Mouse (Mus musculus) MEL (cell line): ENCODE results near the gene Trim2. TPM values are rescaled to one million over a fixed set of nuclear protein-coding genes. Genes with fewer than 3 reads are reported as not detected.

Experiments
- DNase-seq: peaks from one replicate; pipeline ENCODE4 v3.0.0; 2011; ENCODE audit warnings: low read depth, low spot score
- H3K27ac ChIP-seq: 2 replicates; pipeline ENCODE4 v1.5.1; 2012; ENCODE audit warnings: low read depth, mild to moderate bottlenecking, control low read depth, low read length, moderate library complexity; ENCODE audit not compliant: control insufficient read depth
- H3K27me3 ChIP-seq, 2 experiments: fragments of 150-350 bp in 1 of 2; sonication (generic) in 1 of 2; 2 replicates each; pipeline ENCODE4 v1.6.1; 2012; ENCODE audit warnings: low read length in 2 of 2, mild to moderate bottlenecking in 2 of 2, improper control_type of control experiment in 1 of 2, moderate library complexity in 1 of 2; ENCODE audit not compliant: insufficient read depth in 2 of 2, control insufficient read depth in 1 of 2
- H3K36me3 ChIP-seq, 2 experiments: 2 replicates each; pipeline ENCODE4 v1.6.1; 2012 to 2014; ENCODE audit warnings: low read length in 2 of 2, improper control_type of control experiment in 1 of 2, inconsistent platforms in 1 of 2, mild to moderate bottlenecking in 1 of 2; ENCODE audit not compliant: insufficient read depth in 2 of 2, control insufficient read depth in 1 of 2
- H3K4me1 ChIP-seq, 2 experiments: fragments of 150-350 bp in 1 of 2; sonication (generic) in 1 of 2; 2 replicates each; pipeline ENCODE4 v1.6.1; 2012; ENCODE audit warnings: low read length in 2 of 2, improper control_type of control experiment in 1 of 2, mild to moderate bottlenecking in 1 of 2; ENCODE audit not compliant: insufficient read depth in 2 of 2, control insufficient read depth in 1 of 2
- H3K4me3 ChIP-seq, 2 experiments: fragments of 150-350 bp in 1 of 2; sonication (generic) in 1 of 2; 2 replicates each; pipeline ENCODE4 v1.5.1; 2012; ENCODE audit warnings: low read depth in 2 of 2, low read length in 2 of 2, mild to moderate bottlenecking in 2 of 2, moderate library complexity in 2 of 2, control low read depth in 1 of 2, improper control_type of control experiment in 1 of 2; ENCODE audit not compliant: control insufficient read depth in 1 of 2, insufficient read depth in 1 of 2
- H3K79me2 ChIP-seq: 2 replicates; pipeline ENCODE4 v1.6.1; 2012; ENCODE audit warnings: mild to moderate bottlenecking, low read length, moderate library complexity; ENCODE audit not compliant: control insufficient read depth, poor library complexity, insufficient read depth
- H3K9ac ChIP-seq: 2 replicates; pipeline ENCODE4 v1.6.1; 2012; ENCODE audit warnings: low read depth, mild to moderate bottlenecking, control low read depth, low read length, moderate library complexity; ENCODE audit not compliant: control insufficient read depth, poor library complexity, severe bottlenecking
- H3K9me3 ChIP-seq: fragments of 150-350 bp; sonication (generic); replicated peaks from 2 replicates; pipeline ENCODE4 v1.6.1; 2012; ENCODE audit warnings: mild to moderate bottlenecking, low read length, improper control_type of control experiment, moderate library complexity; ENCODE audit not compliant: insufficient read depth
- CHD1 ChIP-seq: IDR thresholded peaks from 2 replicates; pipeline ENCODE4 v1.6.1; 2012; ENCODE audit warnings: low read depth, mild to moderate bottlenecking, inconsistent platforms, low read length, improper control_type of control experiment
- CTCF ChIP-seq, 3 experiments: IDR thresholded peaks in 2 of 3; conservative IDR thresholded peaks in 1 of 3; 2 replicates each; pipeline ENCODE4 v1.5.1; 2011 to 2012; ENCODE audit warnings: low read length in 3 of 3, low read depth in 2 of 3, mild to moderate bottlenecking in 2 of 3, improper control_type of control experiment in 1 of 3, inconsistent platforms in 1 of 3, mixed read lengths in 1 of 3, moderate library complexity in 1 of 3; ENCODE audit not compliant: control insufficient read depth in 1 of 3, insufficient read depth in 1 of 3, poor library complexity in 1 of 3, severe bottlenecking in 1 of 3
- E2F4 ChIP-seq: IDR thresholded peaks from 2 replicates; pipeline ENCODE4 v1.6.1; 2011; ENCODE audit warnings: low read depth, low read length, improper control_type of control experiment, borderline replicate concordance
- EP300 ChIP-seq, 2 experiments: IDR thresholded peaks; 2 replicates each; pipeline ENCODE4 v1.6.1; 2011; ENCODE audit warnings: improper control_type of control experiment in 2 of 2, low read length in 2 of 2, low read depth in 1 of 2, mild to moderate bottlenecking in 1 of 2
- HCFC1 ChIP-seq: IDR thresholded peaks from 2 replicates; pipeline ENCODE4 v1.6.1; 2012; ENCODE audit warnings: low read depth, mild to moderate bottlenecking, inconsistent platforms, low read length, improper control_type of control experiment, moderate library complexity
- MAX ChIP-seq: IDR thresholded peaks from 2 replicates; pipeline ENCODE4 v1.6.1; 2011; ENCODE audit warnings: low read length, improper control_type of control experiment
- MAZ ChIP-seq: IDR thresholded peaks from 2 replicates; pipeline ENCODE4 v1.6.1; 2012; ENCODE audit warnings: low read depth, mild to moderate bottlenecking, inconsistent platforms, low read length, improper control_type of control experiment
- MYB ChIP-seq: IDR thresholded peaks from 2 replicates; pipeline ENCODE4 v1.6.1; 2011; ENCODE audit warnings: mild to moderate bottlenecking, low read depth, low read length, improper control_type of control experiment
- MYC ChIP-seq: IDR thresholded peaks from 2 replicates; pipeline ENCODE4 v1.6.1; 2011; ENCODE audit warnings: low read depth, mild to moderate bottlenecking, low read length, improper control_type of control experiment, moderate library complexity
- NELFE ChIP-seq: IDR thresholded peaks from 2 replicates; pipeline ENCODE4 v1.6.1; 2011; ENCODE audit warnings: low read depth, low read length, improper control_type of control experiment
- RCOR1 ChIP-seq: IDR thresholded peaks from 2 replicates; pipeline ENCODE4 v1.6.1; 2012; ENCODE audit warnings: low read depth, mild to moderate bottlenecking, inconsistent platforms, low read length, improper control_type of control experiment
- TAL1 ChIP-seq: IDR thresholded peaks from 2 replicates; pipeline ENCODE4 v1.6.1; 2012; ENCODE audit warnings: mild to moderate bottlenecking, inconsistent platforms, low read length, moderate library complexity, mixed read lengths
- USF2 ChIP-seq, 2 experiments: IDR thresholded peaks; 2 replicates each; pipeline ENCODE4 v1.6.1; 2011 to 2012; ENCODE audit warnings: improper control_type of control experiment in 2 of 2, low read length in 2 of 2, borderline replicate concordance in 1 of 2, inconsistent platforms in 1 of 2, low read depth in 1 of 2, mild to moderate bottlenecking in 1 of 2; ENCODE audit not compliant: insufficient read depth in 1 of 2
- ZC3H11A ChIP-seq: IDR thresholded peaks from 2 replicates; pipeline ENCODE4 v1.6.1; 2012; ENCODE audit warnings: low read depth, mild to moderate bottlenecking, inconsistent platforms, low read length, improper control_type of control experiment
- ZNF384 ChIP-seq: IDR thresholded peaks from 2 replicates; pipeline ENCODE4 v1.6.1; 2012; ENCODE audit warnings: low read depth, mild to moderate bottlenecking, inconsistent platforms, low read length, improper control_type of control experiment
- polyA plus RNA-seq, 2 experiments: library from polyadenylated mRNA; stranded (reverse) in 1 of 2; unstranded in 1 of 2; fragments of >175 nt in 1 of 2; fragments of >200 nt in 1 of 2; gene quantifications; 2 replicates each; pipeline versions ENCODE4 v1.2.1 to v1.2.4; 2012; ENCODE audit warnings: low replicate concordance in 2 of 2, low read depth in 1 of 2; ENCODE audit not compliant: insufficient read length in 2 of 2, insufficient read depth in 1 of 2, missing spikeins in 1 of 2
- total RNA-seq: library from RNA; depleted of rRNA; stranded (reverse); fragments of 300-350 nt; gene quantifications from 2 replicates; pipeline ENCODE4 v1.2.3, GENCODE M21; 2012

Gene Trim2
- total and polyA plus RNA-seq, 3 experiments = 1.7 to 4.4 TPM; not detected in 1

- TF ChIP-seq MAZ (no peak), MYC (no peak)
These were observed 12.7 kb downstream of the Trim2 start (continued) for GRCm38 (mm10) chr3:84293666-84294595.

GRCm38 (mm10) chr3:84292238-84292637, 14.4 kb downstream of the Trim2 start:
- no peak for DNase-seq
- no peaks in the 10 kb centered on the region for H3K36me3 ChIP-seq
- H3K27ac ChIP-seq = no peak overlapping the region
- no peak overlapping the region for H3K9ac ChIP-seq
- no peak overlapping the region for H3K4me3 ChIP-seq
- TF ChIP-seq EP300 (IDR thresholded peaks at IDR 0.05; ENCODE audit: low read depth in 1 of 2, low read length in 2 of 2) = no peak
- no peak for TF ChIP-seq NELFE
- TF ChIP-seq USF2 (IDR thresholded peaks at IDR 0.05; ENCODE audit: borderline replicate concordance in 1 of 2, insufficient read depth in 1 of 2, low read depth in 1 of 2, low read length in 2 of 2) = no peak
- no peak for TF ChIP-seq ZC3H11A
- TF ChIP-seq MAX = no peak
- no peak for TF ChIP-seq CTCF (IDR thresholded peaks at IDR 0.05 in 2 of 3, conservative IDR thresholded peaks at IDR 0.05 in 1 of 3; ENCODE audit: control insufficient read depth in 1 of 3, insufficient read depth in 1 of 3, low read depth in 2 of 3, low read length in 3 of 3, poor library complexity in 1 of 3, severe bottlenecking in 1 of 3)
- no peak for TF ChIP-seq MYB
- no peak for TF ChIP-seq TAL1
- TF ChIP-seq CHD1 = no peak
- TF ChIP-seq E2F4 = no peak
- TF ChIP-seq MYC = no peak
- TF ChIP-seq RCOR1 = no peak
- TF ChIP-seq ZNF384 = no peak
- TF ChIP-seq, all 39 proteins: peak for 0
- H3K4me1 ChIP-seq = no peaks in the 10 kb centered on the region
- no peaks in the 10 kb centered on the region for H3K9me3 ChIP-seq
- no peaks in the 10 kb centered on the region for H3K79me2 ChIP-seq
- H3K27me3 ChIP-seq = no peaks in the 10 kb centered on the region; a peak in 1 of 4 replicates

GRCm38 (mm10) chr3:84288931-84289330, 17.7 kb downstream of the Trim2 start:
- H3K9ac ChIP-seq = no peak overlapping the region
- H3K4me1 ChIP-seq = no peaks in the 10 kb centered on the region
- H3K9me3 ChIP-seq = no peaks in the 10 kb centered on the region
- no peak overlapping the region for H3K27ac ChIP-seq
- H3K4me3 ChIP-seq = no peak overlapping the region
- no peaks in the 10 kb centered on the region for H3K36me3 ChIP-seq
- DNase-seq = no peak
- TF ChIP-seq HCFC1 (no peak), ZC3H11A (no peak)
- H3K79me2 ChIP-seq = no peaks in the 10 kb centered on the region
- no peaks in the 10 kb centered on the region; a peak in 1 of 4 replicates for H3K27me3 ChIP-seq
